Mouse (Mus musculus) olfactory bulb, adult 2 months (tissue): ENCODE results near the gene Btf3l4. TPM values are rescaled to one million over a fixed set of nuclear protein-coding genes. Genes with fewer than 3 reads are reported as not detected.

Source experiments
- H3K27ac ChIP-seq: fragments of 200-500 bp; 2 replicates; pipeline ENCODE4 v1.5.1; 2012; ENCODE audit warnings: low read depth, low read length; ENCODE audit not compliant: insufficient read depth
- H3K4me1 ChIP-seq: fragments of 200-500 bp; 2 replicates; pipeline ENCODE4 v1.6.1; 2012; ENCODE audit warnings: low read length; ENCODE audit not compliant: control insufficient read depth, insufficient read depth
- H3K4me3 ChIP-seq: fragments of 200-500 bp; 2 replicates; pipeline ENCODE4 v1.5.1; 2012; ENCODE audit warnings: mild to moderate bottlenecking, low read depth, low read length, moderate library complexity; ENCODE audit not compliant: insufficient read depth
- CTCF ChIP-seq: fragments of 200-500 bp; IDR thresholded peaks from 2 replicates; pipeline ENCODE4 v1.5.1; 2012; ENCODE audit warnings: low read depth, mild to moderate bottlenecking, low read length, moderate library complexity; ENCODE audit not compliant: insufficient read depth
- POLR2A ChIP-seq: fragments of 200-500 bp; IDR thresholded peaks from 2 replicates; pipeline ENCODE4 v1.6.1; 2012; ENCODE audit warnings: mild to moderate bottlenecking, low read depth, low read length, moderate library complexity; ENCODE audit not compliant: insufficient read depth
- WGBS: fragments of 180-500 bp; shearing (Covaris S2); methylation state at CpG from one replicate; pipeline ENCODE4 v1.1.7; 2018; 5-methylcytosine and 5-hydroxymethylcytosine counted together
- polyA plus RNA-seq: library from polyadenylated mRNA; stranded (reverse); fragments of >200 nt; gene quantifications from 2 replicates; pipeline ENCODE4 v1.2.4, GENCODE M21; 2012; ENCODE audit warnings: low replicate concordance; ENCODE audit not compliant: missing spikeins, insufficient read depth, insufficient read length

Gene Btf3l4
- polyA plus RNA-seq, 1 experiment = not detected

DNA sequence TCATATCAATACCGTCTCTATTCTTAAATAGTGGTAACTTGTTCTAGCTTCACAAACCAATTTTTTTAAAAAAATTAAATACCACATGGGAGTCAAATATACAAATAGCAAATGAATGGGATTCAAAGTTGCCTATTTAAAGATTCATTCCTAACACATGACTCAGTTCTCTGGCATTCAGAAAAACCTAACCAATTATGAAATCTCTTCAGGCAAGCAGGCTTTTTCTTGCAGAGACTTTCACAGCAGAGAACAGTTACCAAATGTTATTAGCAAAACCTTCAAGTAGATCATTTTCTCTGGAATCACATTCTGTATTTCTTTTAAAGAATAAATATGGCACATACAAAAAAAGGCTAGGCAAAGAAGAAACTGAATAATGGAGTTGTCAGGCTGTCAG, 2.7 kb downstream of the Btf3l4 start:
- 34% methylated on average over 1 of the region's 1 CpGs for WGBS
- Histone ChIP-seq H3K4me1 (peaks cover 9% of the 10 kb centered on the region), H3K4me3 (no peak overlapping the region), H3K27ac (no peak overlapping the region)
- TF ChIP-seq CTCF (no peak), POLR2A (no peak)

- no peak overlapping the region for H3K4me3 ChIP-seq
- 78% methylated on average over 2 of the region's 2 CpGs for WGBS
- TF ChIP-seq CTCF (no peak), POLR2A (no peak)
- no peak overlapping the region for H3K27ac ChIP-seq
- H3K4me1 ChIP-seq = peaks cover 4% of the 10 kb centered on the region; the same call in 1 of the 2 replicates
These were observed 6.8 kb downstream of the Btf3l4 start for GRCm38 (mm10) chr4:108826643-108827042.

- Histone ChIP-seq H3K4me1 (peaks cover 4% of the 10 kb centered on the region; the same call in 1 of the 2 replicates), H3K27ac (no peak overlapping the region), H3K4me3 (no peak overlapping the region)
- 87% methylated on average over 1 of the region's 1 CpGs for WGBS
- TF ChIP-seq CTCF (no peak), POLR2A (no peak)
These were observed 7.3 kb downstream of the Btf3l4 start for GRCm38 (mm10) chr4:108826096-108826495.

DNA sequence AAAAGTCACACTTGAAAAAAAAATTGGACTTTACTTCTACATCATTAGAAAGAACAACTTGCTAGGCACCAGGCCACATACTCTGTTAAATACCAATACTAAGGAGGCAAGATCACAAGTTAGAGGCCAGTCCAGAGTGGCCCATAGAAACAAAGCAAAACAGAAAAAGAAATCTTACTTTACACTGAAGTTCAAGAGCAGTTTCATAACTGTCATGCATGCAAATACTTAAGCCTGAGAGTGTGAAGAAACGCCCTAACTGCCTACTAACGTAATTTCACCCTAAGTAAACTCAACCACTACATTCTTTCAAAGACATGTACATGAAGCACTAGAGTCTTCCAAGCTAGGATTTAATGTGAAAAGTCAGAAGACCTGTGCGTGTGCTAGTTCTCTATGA, 7.7 kb downstream of the Btf3l4 start:
- TF ChIP-seq CTCF = no peak
- no peak for TF ChIP-seq POLR2A
- WGBS = 89% methylated on average over 3 of the region's 3 CpGs
- Histone ChIP-seq H3K4me1 (peaks cover 4% of the 10 kb centered on the region; the same call in 1 of the 2 replicates), H3K4me3 (no peak overlapping the region), H3K27ac (no peak overlapping the region)

DNA sequence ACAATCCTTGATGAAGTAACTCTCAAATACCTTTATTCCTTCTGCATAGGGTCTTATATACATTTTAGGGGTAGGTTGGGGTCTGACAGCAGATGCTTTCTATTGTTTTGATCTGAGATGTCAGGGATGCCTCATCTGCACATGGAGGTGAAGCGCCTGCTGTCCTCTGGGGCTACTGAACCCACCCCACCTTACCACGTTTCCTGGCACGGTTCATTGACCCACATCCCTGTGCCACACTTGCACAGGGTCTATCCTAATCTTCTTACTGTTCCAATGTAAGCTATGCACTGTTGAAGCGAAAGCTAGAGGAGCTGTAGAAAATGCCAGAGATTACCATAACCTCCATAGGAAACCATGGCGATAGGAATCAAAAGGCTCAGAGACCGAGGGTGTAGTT, 21.9 kb downstream of the Btf3l4 start:
- Histone ChIP-seq H3K27ac (no peak overlapping the region), H3K4me1 (no peaks in the 10 kb centered on the region), H3K4me3 (no peak overlapping the region)
- WGBS = 59% methylated on average over 6 of the region's 6 CpGs
- TF ChIP-seq CTCF = no peak
- no peak for TF ChIP-seq POLR2A

GRCm38 (mm10) chr4:108811142-108811541, 22.3 kb downstream of the Btf3l4 start:
- H3K4me1 ChIP-seq = no peaks in the 10 kb centered on the region
- H3K27ac ChIP-seq = no peak overlapping the region
- TF ChIP-seq POLR2A (no peak), CTCF (no peak)
- H3K4me3 ChIP-seq = no peak overlapping the region
- 74% methylated on average over 4 of the region's 4 CpGs for WGBS

- Histone ChIP-seq H3K27ac (peak overlapping the region; percentile 47), H3K4me1 (no peaks in the 10 kb centered on the region), H3K4me3 (no peak overlapping the region)
- TF ChIP-seq CTCF (no peak), POLR2A (no peak)
- 36% methylated on average over 2 of the region's 2 CpGs for WGBS
These were observed 29.9 kb downstream of the Btf3l4 start for GRCm38 (mm10) chr4:108803535-108803934.

GRCm38 (mm10) chr4:108798083-108798830, 35.2 kb downstream of the Btf3l4 start:
- 61% methylated on average over 2 of the region's 2 CpGs for WGBS
- no peaks in the 10 kb centered on the region for H3K4me1 ChIP-seq
- H3K27ac ChIP-seq = no peak overlapping the region
- TF ChIP-seq POLR2A (no peak), CTCF (no peak)
- no peak overlapping the region for H3K4me3 ChIP-seq

DNA sequence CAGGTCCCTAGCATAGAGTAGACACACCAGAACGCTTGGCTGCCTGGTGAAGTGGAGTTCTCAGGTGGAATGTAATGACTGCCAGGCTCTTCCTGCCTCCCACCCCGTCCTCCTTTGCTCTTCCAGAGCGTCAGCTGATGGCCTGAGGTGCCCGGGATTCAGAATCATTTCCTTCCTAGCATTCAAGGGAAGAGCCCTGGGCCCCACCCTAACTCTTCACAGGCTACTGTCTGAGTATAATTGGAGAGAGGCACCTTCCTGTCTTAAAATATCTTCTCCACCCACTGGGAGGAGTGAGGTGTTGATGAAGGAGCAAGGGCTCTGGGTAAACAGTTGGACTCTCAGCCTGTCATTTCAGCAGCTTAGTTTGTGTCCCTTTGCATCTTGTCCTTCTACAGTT, 36.7 kb downstream of the Btf3l4 start:
- WGBS = 64% methylated on average over 4 of the region's 4 CpGs
- H3K27ac ChIP-seq = no peak overlapping the region
- no peaks in the 10 kb centered on the region for H3K4me1 ChIP-seq
- no peak overlapping the region for H3K4me3 ChIP-seq
- TF ChIP-seq POLR2A (no peak), CTCF (no peak)

DNA sequence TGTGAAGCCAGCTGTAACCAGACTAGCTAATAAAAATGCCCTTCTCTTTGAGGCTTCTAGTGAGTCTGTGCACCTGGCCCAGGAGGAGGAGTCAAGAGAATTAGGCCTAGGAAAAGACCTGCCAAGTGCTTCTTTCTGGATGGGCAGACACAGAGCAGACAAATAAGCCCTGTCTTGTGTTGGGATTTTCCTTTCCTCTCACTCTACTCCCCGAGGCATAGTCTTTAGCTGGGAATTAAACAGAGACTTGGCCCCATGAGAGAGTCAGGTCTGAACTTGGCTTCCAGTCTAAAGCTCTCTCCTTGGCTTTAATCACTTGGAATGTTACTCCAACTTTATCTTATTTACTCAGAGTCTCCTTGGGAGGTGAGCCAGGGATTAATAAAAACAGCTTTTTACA, 39.5 kb downstream of the Btf3l4 start:
- Histone ChIP-seq H3K27ac (no peak overlapping the region), H3K4me1 (no peaks in the 10 kb centered on the region), H3K4me3 (no peak overlapping the region)
- no peak for TF ChIP-seq CTCF
- TF ChIP-seq POLR2A = no peak
- WGBS = 28% methylated on average over 1 of the region's 1 CpGs
